Mouse (Mus musculus) cerebellum, adult 11-12 months (tissue): Measurements from ENCODE around the gene Unc93b1.

Experiments used
- DNase-seq: peaks from one replicate; pipeline ENCODE4 v3.0.0; 2022

The Unc93b1 gene

DNA sequence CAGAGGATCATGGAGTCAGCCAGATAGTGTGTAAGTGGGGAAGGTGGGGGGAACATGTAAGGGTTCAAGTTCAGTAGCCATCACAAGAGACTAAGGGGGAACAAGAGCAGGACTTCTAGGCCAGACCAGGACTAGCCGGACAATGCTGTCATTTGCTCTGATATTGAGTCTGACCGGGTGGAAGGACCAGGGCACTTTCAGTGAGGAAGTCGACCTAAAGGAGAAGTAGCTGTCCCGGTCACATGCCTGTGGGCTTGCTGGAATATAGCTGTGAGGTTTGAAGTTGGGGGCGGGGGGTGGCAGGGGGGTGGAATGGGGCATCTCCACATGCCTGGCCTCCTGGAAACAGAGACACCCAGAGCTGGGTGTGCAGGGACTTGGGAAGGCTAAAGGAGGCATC lies 20.5 kb upstream of the Unc93b1 start:
- no peak for DNase-seq

- no peak for DNase-seq
These were observed 18.3 kb upstream of the Unc93b1 start for GRCm38 (mm10) chr19:3916727-3917126.

GRCm38 (mm10) chr19:3919928-3920327 lies 15.1 kb upstream of the Unc93b1 start:
- DNase-seq, result no peak

- no peak for DNase-seq
These were observed 12.2 kb upstream of the Unc93b1 start for GRCm38 (mm10) chr19:3922661-3923371.

- DNase-seq, result no peak
These were observed 11.4 kb upstream of the Unc93b1 start for GRCm38 (mm10) chr19:3923586-3923985.

DNA sequence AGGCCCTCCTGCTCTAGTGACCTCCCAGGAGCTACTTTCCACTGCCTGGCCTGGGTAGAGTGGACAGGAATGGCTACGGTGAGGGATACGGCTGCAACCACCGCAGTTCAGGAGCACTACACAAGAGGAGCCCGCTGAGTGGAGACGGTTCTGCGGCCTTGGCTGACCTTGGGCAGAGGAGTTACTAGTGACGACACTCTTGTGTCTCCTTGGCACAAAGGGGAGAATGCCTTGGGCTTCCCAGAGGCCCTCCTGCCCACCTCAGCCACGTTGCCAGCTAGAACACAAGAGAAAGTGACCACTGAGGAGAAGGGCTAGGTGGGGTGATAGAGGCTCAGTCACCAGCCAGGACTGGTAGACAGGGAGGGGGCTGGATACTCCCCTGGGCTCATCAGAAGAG lies 10.8 kb upstream of the Unc93b1 start:
- no peak for DNase-seq

DNA sequence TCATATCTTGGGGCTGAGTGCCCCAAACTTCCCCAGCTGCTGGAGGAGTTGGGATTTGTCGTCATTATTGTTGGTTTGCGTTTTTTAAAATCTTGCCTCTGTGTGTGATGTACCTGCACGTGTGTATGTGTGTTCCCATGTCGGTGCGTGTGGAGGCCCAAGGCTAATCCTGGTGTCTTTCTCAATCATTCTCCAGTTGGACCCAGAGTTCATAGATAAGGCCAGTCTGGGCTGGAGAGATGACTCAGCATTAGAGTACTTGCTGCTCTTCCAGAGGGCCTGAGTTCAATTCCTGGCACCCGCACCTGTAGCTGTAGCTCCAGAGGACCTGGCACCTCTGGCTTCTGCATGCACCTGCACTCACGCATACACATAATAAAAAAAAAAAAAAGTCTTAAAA lies 10.1 kb upstream of the Unc93b1 start:
- DNase-seq, result no peak

DNA sequence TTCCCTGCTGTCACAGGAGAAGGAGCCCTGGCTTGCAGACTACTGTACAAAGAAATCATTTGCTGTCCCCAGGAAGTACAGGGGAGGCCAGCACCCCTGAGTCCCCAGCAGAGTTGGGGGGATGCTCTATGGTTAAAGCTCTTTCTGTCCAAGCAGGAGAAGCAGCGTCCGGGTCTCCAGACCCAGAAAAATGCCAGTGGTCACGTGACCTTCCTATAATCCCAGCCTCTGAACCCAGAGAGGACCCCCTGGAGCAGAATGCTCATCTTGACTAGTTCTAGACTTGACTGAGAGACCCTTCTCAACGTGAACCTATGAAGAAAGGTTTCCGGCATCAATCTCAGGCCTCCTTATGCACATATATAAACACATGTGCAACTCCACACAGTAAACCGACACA lies 9.1 kb upstream of the Unc93b1 start:
- DNase-seq, result no peak

DNA sequence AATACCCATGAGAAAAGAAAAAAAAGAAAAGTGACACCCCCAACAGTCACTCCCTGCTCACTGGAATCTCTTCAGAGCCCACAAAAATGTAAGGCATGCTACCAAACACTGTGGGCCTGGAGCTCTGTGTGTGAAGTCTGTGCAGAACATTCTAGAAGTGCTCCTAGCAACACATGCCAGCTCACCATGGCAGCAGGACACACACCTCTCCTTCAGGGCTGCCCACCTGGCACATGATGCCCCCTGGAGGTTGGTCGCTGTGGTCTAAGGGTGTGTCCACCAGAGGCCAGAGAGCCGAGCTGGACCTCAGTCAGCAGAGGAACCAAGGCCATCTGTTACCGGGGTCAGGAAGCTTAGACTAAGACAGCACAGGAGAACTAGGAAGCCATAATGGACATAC lies 8.7 kb upstream of the Unc93b1 start:
- DNase-seq, result peak; percentile 76

DNA sequence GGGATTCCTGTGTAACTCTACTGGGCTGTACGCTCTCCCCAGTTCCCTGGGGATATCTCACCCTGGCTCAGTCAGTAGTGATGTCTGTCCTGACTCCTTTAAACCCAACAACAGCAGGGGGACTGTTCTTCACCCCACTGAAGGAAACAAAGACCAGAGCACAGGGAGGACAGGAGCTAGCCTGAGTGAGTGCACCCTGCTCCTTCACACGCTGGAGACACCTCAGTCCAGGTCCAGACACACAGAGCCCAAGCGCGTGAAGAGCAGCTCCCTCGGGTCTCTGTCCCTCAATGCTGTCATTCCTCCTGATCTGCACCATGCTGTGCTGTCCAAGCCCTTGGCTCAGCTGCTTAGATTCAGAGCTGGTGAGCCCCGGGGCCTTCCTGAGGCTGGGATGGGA lies 8.3 kb upstream of the Unc93b1 start:
- no peak for DNase-seq

- DNase-seq, result no peak
These were observed 7.0 kb upstream of the Unc93b1 start for GRCm38 (mm10) chr19:3927989-3928388.

- no peak for DNase-seq
These were observed 6.2 kb upstream of the Unc93b1 start for GRCm38 (mm10) chr19:3928779-3929178.

DNA sequence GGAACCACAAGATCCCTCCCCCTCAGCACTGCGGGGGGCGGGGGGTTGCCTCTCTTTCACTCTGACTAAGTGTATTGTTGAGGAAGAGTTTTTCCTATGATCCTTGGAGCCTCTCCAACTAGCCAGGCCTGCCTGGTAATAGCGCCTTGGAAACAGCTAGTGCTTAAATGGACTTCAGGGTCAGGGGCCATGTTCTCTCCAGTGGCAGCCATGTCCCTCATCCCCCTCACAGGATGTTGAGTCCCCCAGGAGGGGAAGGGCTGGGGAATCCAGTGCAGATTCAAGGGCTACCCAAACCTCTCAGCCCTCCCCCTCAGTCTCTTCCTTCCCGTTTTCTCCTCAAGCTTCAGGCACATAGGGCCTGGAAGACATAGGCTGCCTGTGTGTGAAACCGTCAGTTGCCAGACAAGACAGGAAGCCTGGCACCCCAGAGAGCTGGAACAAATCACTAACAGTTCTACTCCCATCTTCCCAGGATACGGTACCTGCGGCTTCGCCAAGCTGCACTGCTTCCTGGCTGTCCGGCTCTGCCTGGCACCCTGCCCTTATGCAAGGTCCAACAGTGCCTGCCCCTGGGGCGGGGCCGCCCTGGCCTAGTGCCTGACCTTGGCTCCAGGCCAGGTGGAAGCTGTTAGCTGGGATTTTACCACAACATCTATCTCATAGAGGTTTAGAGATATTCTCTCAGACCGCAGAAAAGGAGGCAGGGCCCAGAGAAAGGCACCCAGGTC lies 5.6 kb upstream of the Unc93b1 start, which contains the start of gene Aldh3b1:
Gene Aldh3b1, minus strand, starts transcription at position 598 of the 731 bp plus-strand sequence.
- DNase-seq, result peak; percentile 92

- DNase-seq, result peak; percentile 48
These were observed 4.5 kb upstream of the Unc93b1 start for GRCm38 (mm10) chr19:3930262-3931057.

DNA sequence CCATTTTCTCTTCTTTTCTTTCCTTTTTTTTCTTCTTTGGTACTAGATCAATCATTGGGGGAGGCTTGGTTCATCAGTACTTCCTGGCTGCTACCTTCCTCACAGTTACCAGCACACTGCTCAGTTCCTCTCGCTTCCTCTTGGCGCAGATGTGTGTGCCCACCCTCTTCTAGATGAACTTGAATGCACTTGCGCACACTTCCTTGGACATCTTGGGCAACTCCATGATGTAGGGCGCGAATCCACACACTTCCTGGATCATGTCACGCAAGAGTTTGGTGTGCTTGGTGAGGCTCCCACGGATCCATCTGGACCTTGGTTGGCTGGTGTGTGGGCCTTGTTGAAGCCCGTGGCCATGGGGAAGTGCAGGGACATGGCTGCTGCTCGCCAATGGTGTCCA lies 3.3 kb upstream of the Unc93b1 start:
- DNase-seq, result peak; percentile 17

- DNase-seq, result peak; percentile 56
These were observed 1.2 kb downstream of the Unc93b1 start for GRCm38 (mm10) chr19:3935896-3936850.

DNA sequence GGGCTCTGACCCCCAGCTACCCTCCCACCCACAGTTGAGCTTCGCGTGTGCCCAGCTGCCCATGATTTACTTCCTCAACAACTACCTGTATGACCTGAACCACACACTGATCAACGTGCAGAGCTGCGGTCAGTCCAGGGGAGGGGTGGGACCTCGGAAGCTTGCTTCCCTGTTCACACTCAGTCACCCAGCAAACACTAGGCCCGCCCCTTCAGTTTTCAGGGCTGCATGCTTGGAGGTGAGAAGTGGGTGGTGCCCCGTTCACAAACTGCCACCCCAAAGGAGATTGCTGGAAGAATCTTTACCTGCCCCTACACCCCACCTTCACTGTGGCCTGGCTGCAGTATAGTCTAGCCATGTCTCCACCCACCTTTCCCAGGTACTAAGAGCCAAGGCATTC lies 7.3 kb downstream of the Unc93b1 start:
- DNase-seq, result no peak

- no peak for DNase-seq
These were observed 8.2 kb downstream of the Unc93b1 start for GRCm38 (mm10) chr19:3942986-3943735.

DNA sequence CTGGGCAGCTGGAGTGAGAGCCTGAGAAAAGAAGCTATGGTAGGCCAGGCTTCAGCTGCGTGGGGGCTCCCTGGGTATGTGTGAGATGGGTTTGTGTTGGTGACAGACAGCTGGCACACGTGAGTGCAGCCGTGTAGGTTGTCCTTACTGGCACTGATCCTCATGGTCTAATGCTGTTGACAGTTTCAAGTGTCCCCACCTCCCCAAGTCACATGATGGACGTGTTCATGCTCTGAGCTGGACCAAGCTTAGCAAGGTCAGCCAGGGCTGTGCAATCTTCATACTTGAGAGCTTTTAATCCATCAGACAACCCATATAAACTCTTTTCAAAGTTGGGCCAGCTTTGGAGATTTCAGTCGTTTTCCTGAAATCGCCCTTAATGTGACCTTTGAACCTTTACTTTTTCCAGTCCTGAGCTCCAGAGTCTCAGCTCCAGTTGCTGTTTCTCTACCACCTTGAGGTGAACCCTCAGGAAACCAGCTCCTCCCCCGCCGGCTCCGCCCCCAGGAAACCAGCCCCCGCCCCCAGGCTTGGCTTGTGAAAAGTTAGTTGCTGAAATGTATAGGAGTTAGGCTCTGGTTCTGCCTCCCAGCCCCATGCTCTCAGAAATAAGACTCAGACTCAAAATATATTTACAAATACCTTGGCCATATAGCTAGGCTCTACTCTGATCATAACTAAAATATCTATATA lies 11.0 kb downstream of the Unc93b1 start:
- DNase-seq, result no peak

- DNase-seq, result peak; percentile 47
These were observed 11.7 kb downstream of the Unc93b1 start for GRCm38 (mm10) chr19:3946715-3947114.

DNA sequence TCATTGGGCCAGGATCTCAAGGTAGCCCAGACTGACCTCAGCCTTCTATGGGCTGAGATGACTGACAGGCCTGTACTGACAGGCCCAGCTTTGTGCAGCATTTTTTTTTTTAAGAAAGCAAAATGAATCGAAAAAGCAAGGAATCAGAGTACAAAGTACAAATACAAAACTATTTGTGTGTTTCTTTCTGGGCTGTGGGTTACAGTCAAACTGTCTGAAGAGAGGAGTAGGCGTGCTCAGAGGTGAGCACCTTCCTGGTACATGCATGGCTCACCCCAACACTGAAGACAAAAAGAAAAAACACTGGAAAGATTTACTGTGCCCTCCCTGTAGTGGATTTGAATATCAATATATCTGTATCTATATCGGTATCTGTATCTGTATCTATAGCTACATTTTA lies 12.8 kb downstream of the Unc93b1 start:
- no peak for DNase-seq
